Mouse (Mus musculus) C2C12 (cell line): ENCODE results near the gene Uhrf2. TPM values are rescaled to one million over a fixed set of nuclear protein-coding genes. Genes with fewer than 3 reads are reported as not detected.
A peak's percentile ranks its signal among the peaks of the same experiment; 100 is the strongest.

Source experiments
- H3K27me3 ChIP-seq: one replicate; pipeline ENCODE4 v1.6.1; 2011; ENCODE audit not compliant: control insufficient read depth, insufficient read depth, insufficient read length
- H3K36me3 ChIP-seq: one replicate; pipeline ENCODE4 v1.6.1; 2011; ENCODE audit not compliant: control insufficient read depth, insufficient read depth
- H3K4me3 ChIP-seq: one replicate; pipeline ENCODE4 v1.5.1; 2011; ENCODE audit warnings: mild to moderate bottlenecking, control low read depth; ENCODE audit not compliant: poor library complexity, insufficient read depth, severe bottlenecking
- H3K79me2 ChIP-seq: one replicate; pipeline ENCODE4 v1.6.1; 2011; ENCODE audit not compliant: control insufficient read depth, insufficient read depth
- H3K79me3 ChIP-seq: one replicate; pipeline ENCODE4 v1.6.1; 2011; ENCODE audit warnings: low read depth, control low read depth
- H3ac ChIP-seq: one replicate; pipeline ENCODE3; 2011; ENCODE audit warnings: low read depth; ENCODE audit not compliant: control insufficient read depth, insufficient read length
- CEBPB ChIP-seq: IDR thresholded peaks from one replicate; pipeline ENCODE4 v1.6.1; 2011; ENCODE audit warnings: low read depth, mild to moderate bottlenecking, control low read depth, moderate library complexity
- CTCF ChIP-seq: IDR thresholded peaks from one replicate; pipeline ENCODE4 v1.5.1; 2011; ENCODE audit not compliant: control insufficient read depth, insufficient read depth, insufficient read length
- FOSL1 ChIP-seq: IDR thresholded peaks from one replicate; pipeline ENCODE4 v1.8.0; 2011; ENCODE audit warnings: mild to moderate bottlenecking, low read length; ENCODE audit not compliant: poor library complexity, insufficient read depth, severe bottlenecking
- MAX ChIP-seq: IDR thresholded peaks from one replicate; pipeline ENCODE4 v1.6.1; 2011; ENCODE audit warnings: mild to moderate bottlenecking, control low read depth
- MYOD1 ChIP-seq: IDR thresholded peaks from one replicate; pipeline ENCODE4 v1.6.1; 2011; ENCODE audit warnings: low read depth; ENCODE audit not compliant: control insufficient read depth, insufficient read length
- MYOG ChIP-seq: IDR thresholded peaks from one replicate; pipeline ENCODE4 v1.6.1; 2011; ENCODE audit not compliant: control insufficient read depth, insufficient read length; ENCODE audit errors: extremely low read depth
- USF1 ChIP-seq: IDR thresholded peaks from one replicate; pipeline ENCODE4 v1.6.1; 2011; ENCODE audit warnings: low read depth, mild to moderate bottlenecking, control low read depth, moderate library complexity
- polyA plus RNA-seq: library from polyadenylated mRNA; unstranded; fragments of >200 nt; fragmentation: generic; extraction: Trizol; gene quantifications from one replicate; pipeline ENCODE4 v1.2.1, GENCODE M21; 2012; ENCODE audit warnings: missing spikeins

The Uhrf2 gene
- polyA plus RNA-seq, 1 experiment: 23.4 TPM

DNA sequence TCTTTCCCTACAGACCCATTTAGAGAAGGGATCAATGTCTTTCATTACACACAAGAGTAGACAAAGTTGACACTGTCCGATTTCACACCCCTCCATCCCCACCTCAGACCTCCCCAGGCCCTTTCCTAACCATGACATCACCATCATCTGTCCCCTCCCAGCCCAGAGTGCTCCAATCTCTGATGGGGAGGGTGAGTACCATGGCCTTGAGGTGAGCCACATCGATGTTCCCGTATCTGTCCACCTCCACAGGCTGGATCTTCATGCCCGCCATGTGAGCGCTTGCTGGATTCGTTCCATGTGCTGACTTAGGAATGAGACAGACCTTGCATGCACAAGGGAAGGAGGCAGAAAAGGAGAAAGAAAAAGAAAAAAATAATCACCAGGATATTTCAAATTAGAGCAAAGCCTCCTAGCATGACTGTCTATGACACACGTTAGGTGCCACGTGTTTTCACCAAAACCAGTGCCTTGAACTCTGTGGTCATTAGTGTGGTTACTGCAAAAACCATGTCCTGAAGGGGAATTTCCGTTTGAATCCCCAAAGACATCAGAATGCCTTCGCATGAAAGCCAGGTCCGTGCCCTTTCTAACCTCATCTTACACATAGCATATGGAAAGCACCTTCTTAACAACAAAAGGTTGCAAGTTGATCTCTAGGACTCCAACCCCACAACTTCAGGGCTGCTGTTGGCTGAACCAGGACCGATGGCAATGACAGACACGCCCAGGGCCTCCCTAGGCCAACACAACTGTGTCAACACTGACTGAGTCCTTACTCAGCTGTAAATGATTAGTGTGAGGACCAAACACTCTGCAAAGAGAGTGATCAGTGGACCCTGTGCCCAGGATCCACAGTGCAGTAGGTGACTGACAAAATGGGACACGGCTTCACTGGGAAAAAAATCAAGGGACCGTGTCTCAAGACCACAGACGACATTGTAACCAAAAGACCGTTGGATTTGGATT is 88.3 kb downstream of the Uhrf2 start:
- Histone ChIP-seq H3K4me3 (no peak overlapping the region), H3K79me3 (no peaks in the 10 kb centered on the region), H3ac (no peak overlapping the region), H3K79me2 (no peaks in the 10 kb centered on the region), H3K27me3 (no peaks in the 10 kb centered on the region), H3K36me3 (no peaks in the 10 kb centered on the region)
- peak; percentile 86 for TF ChIP-seq MYOD1
- TF ChIP-seq CTCF: no peak
- no peak for TF ChIP-seq MYOG
- no peak for TF ChIP-seq USF1
- peak; percentile 71 for TF ChIP-seq MAX
- no peak for TF ChIP-seq CEBPB

DNA sequence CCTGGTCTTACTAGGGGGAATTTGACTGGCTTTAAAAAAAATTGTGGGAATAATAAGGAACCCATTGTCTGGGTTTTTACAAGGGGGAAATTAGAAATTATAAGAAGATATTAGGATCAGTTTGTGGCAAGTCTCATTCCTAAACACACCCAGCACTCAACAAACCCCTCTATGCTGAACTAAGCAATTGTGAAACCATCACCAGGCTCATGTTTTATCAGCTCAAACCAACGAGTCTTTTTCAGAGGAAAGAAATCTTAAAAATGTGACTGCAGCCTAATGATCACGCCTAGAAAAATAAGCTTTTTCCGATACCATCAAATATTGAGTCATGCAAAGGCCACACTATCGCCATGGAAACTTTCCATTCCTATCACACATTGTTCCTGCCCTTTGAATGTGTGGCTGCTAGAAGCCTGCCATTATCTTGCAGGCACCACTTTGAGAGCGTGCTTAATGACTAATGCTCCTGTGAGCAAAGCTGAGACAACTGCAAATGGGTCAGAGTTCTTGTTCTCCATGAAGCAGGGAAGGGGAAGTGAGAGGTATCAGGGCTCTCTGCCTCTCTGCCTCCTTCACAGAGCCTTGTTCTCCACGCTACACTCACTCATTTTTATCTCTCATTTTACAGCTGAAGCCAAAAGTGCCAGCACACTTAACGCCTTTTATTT is 94.8 kb downstream of the Uhrf2 start:
- Histone ChIP-seq H3ac (no peak overlapping the region), H3K27me3 (no peaks in the 10 kb centered on the region), H3K79me2 (no peaks in the 10 kb centered on the region), H3K4me3 (no peak overlapping the region), H3K79me3 (no peaks in the 10 kb centered on the region), H3K36me3 (no peaks in the 10 kb centered on the region)
- no peak for TF ChIP-seq CTCF
- TF ChIP-seq CEBPB: peak; percentile 72
- peak; percentile 12 for TF ChIP-seq MAX

DNA sequence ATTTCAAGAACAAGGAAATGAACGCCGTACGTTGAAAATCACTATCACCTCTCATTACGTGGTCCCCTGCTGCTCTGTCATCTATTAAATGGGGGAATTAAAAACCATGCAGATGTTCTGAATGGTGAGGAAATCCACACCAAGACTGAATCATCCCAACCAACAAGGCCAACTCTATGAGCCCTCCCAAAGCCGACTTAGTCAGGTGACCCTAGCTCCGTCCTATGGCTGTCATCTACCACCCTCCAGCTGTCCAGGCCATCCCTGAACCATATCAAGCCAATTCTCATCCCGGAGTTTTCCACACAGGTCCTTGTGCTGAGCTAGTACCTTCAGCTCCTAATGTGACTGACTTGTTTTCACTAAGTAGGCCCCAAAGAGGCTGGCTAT is 95.4 kb downstream of the Uhrf2 start:
- TF ChIP-seq FOSL1: no peak
- TF ChIP-seq MAX: no peak
- no peak for TF ChIP-seq MYOG
- peak; percentile 77 for TF ChIP-seq USF1
- peak; percentile 23 for TF ChIP-seq CEBPB
- peak; percentile 34 for TF ChIP-seq MYOD1
- TF ChIP-seq CTCF: no peak
- Histone ChIP-seq H3K27me3 (no peaks in the 10 kb centered on the region), H3ac (no peak overlapping the region), H3K79me2 (no peaks in the 10 kb centered on the region), H3K36me3 (no peaks in the 10 kb centered on the region), H3K79me3 (no peaks in the 10 kb centered on the region), H3K4me3 (no peak overlapping the region)

DNA sequence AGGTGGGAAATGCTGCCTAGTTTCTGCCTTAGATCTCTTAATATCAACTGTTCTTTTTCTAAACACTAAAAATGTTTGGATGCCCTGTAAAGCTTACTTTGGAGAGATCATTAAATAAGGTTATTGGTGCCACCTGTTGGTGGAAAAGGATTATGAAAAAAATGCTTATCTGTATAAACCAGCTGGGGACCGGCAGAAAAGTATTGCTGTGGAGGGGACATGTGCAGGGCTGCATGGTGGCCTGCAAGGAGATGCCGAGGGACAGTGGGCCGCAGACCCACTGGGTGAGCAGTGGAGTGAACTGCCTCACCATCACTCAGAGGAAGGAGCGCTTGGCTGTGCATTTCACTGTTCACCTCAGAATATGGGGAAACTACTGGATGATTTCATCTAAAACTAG is 97.9 kb downstream of the Uhrf2 start:
- H3K79me2 ChIP-seq: no peaks in the 10 kb centered on the region
- no peaks in the 10 kb centered on the region for H3K36me3 ChIP-seq
- H3K79me3 ChIP-seq: no peaks in the 10 kb centered on the region
- H3K27me3 ChIP-seq: no peaks in the 10 kb centered on the region
- no peak for TF ChIP-seq MYOG
- no peak for TF ChIP-seq MAX
- TF ChIP-seq MYOD1: no peak
- no peak for TF ChIP-seq FOSL1
- TF ChIP-seq CEBPB: no peak
- no peak for TF ChIP-seq USF1
- no peak for TF ChIP-seq CTCF
- no peak overlapping the region for H3ac ChIP-seq
- H3K4me3 ChIP-seq: no peak overlapping the region

DNA sequence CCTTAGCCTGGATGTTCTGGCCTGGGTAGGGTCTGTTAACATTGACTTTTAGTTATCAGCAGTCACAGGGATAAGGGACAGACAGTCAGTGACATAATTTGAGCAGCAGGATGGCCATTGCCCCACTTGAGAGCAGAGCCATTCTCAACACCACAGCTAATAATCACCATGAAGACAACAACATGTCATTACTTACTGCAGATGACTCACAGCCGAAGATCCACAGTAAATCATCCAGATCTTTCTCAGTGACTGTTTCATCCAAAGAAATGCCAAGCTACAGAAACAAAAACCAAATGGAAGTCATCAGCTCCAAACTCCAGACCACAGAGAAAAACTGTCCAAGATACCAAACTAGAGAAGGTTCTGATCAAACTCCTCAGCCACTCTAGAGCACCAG is 106.0 kb downstream of the Uhrf2 start:
- Histone ChIP-seq H3ac (no peak overlapping the region), H3K36me3 (no peaks in the 10 kb centered on the region), H3K27me3 (no peaks in the 10 kb centered on the region), H3K79me3 (no peaks in the 10 kb centered on the region), H3K79me2 (no peaks in the 10 kb centered on the region), H3K4me3 (no peak overlapping the region)
- no peak for TF ChIP-seq MYOD1
- TF ChIP-seq FOSL1: no peak
- no peak for TF ChIP-seq CTCF
- no peak for TF ChIP-seq MYOG
- TF ChIP-seq CEBPB: no peak
- no peak for TF ChIP-seq MAX
- TF ChIP-seq USF1: no peak

Other genes with a start within 250 kb of the Uhrf2 start
- gene 9930021J03Rik, start 224.5 kb upstream of the Uhrf2 start, polyA plus RNA-seq: 2.3 TPM
- 1.2 TPM for gene Ranbp6, start 217.5 kb upstream of the Uhrf2 start, polyA plus RNA-seq
- 1.2 TPM for gene Il33, start 105.4 kb upstream of the Uhrf2 start, polyA plus RNA-seq
- gene Trpd52l3, start 26.7 kb upstream of the Uhrf2 start, polyA plus RNA-seq: not detected
- gene Gldc, start 144.9 kb downstream of the Uhrf2 start, polyA plus RNA-seq: 0.43 TPM
- gene Mbl2, start 202.4 kb downstream of the Uhrf2 start, polyA plus RNA-seq: not detected